Mouse (Mus musculus): ENCODE measurements around the gene Olfr156.

DNA sequence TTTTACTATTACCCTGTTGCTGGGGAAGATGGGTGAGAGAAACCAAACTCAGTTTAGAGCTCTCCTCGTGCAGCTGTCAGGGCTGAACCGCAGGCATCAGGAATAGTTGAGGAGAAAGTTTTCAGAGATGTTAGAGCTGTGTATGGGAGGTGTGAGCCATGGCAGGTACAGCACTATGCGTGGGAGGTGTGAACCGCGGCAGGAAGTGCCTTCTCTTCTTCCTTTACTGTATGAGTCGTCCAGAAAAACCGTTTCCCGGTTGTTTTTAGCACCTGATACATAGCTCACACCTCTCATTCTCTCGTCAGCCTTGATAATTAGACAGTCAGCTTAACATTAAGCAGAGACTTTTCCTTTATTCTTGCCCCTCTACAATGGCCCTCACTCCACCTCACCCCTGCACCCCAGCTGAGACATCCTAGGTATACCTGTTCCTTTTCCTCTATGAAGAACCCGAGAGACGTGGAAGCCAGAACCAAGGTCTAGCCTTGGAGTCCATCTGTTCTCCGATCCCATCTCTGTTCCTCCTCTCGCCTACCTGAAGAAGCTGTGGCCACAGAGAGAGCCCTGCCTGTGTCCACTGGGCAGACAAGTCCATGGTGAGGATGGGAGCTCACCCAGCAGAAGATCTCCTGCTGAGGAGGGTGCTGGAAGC lies 672 bp downstream of the Olfr156 start:
- TF ChIP-seq POLR2A (IDR thresholded peaks at IDR 0.05; ENCODE audit: low read depth, low read length) (no peak), CTCF (conservative IDR thresholded peaks at IDR 0.05; ENCODE audit: insufficient read depth, insufficient read length, low read depth, low read length) (no peak)

Measured in kidney, adult 2 months (tissue).